Mouse (Mus musculus): Measurements from ENCODE around the gene Lypd5. TPM values are rescaled to one million over a fixed set of nuclear protein-coding genes. Genes with fewer than 3 reads are reported as not detected.

The Lypd5 gene
- polyA plus RNA-seq, 1 experiment, result not detected

GRCm38 (mm10) chr7:24326273-24327135, 22.5 kb upstream of the Lypd5 start:
- TF ChIP-seq FLI1 (IDR thresholded peaks at IDR 0.05; ENCODE audit: low read length), result no peak
- TF ChIP-seq GATA1 (IDR thresholded peaks at IDR 0.05; ENCODE audit: borderline replicate concordance, low read length), result no peak
- Histone ChIP-seq H3K27me3 (replicated peaks) (peaks cover 27% of the 10 kb centered on the region), H3K36me3 (replicated peaks; ENCODE audit: low read length) (no peaks in the 10 kb centered on the region), H3K4me1 (no peaks in the 10 kb centered on the region; the same call in 1 of the 2 replicates), H3K4me3 (replicated peaks) (no peak overlapping the region), H3K9me3 (peaks cover 48% of the 10 kb centered on the region)

GRCm38 (mm10) chr7:24327281-24327975, 21.6 kb upstream of the Lypd5 start:
- TF ChIP-seq FLI1 (IDR thresholded peaks at IDR 0.05; ENCODE audit: low read length) (no peak), GATA1 (IDR thresholded peaks at IDR 0.05; ENCODE audit: borderline replicate concordance, low read length) (no peak)
- Histone ChIP-seq H3K4me1 (no peaks in the 10 kb centered on the region; the same call in 1 of the 2 replicates), H3K4me3 (replicated peaks) (no peak overlapping the region), H3K36me3 (replicated peaks; ENCODE audit: low read length) (no peaks in the 10 kb centered on the region), H3K27me3 (replicated peaks) (peaks cover 29% of the 10 kb centered on the region), H3K9me3 (peaks cover 43% of the 10 kb centered on the region)

DNA sequence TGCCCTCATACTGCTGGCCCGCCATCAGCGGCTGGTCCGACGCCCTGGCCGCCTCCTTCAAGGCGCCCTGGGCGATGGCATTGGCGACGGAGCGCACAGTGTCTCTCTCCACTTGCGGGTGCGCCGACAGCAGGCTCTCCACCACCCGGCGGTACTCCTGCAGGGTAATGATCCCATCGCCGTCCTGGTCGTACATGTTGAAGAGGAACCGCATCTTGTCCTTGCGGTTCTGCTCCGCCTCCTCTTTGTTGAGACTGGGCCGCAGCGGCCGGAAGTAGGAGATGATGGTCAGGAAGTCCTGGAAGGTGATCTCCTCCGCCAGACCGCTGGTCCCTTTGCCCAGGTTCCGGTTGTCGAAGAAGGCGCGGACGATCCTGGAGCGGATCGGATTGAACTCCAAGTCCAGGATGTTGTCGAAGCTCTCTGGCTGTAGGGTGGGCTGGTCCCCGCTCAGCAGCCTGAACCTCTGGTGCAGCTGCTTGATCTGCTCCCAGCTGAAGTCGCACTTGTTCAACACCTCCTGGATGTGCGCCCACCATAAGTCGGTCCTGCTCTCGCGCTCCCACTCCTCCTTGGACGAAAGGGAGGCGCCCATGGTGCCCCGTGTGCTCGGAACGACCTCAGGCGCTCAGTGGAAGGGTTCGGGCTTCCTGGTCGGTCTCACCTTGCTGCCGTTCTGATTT, 15.6 kb upstream of the Lypd5 start, which contains the start of gene Tescl:
Gene Tescl, minus strand, starts transcription at position 633 of the 683 bp plus-strand sequence.
- peaks cover 40% of the 10 kb centered on the region for H3K27me3 ChIP-seq (replicated peaks)
- peak within 1 kb of the TSS; percentile 77 for H3K4me3 ChIP-seq (replicated peaks)

GRCm38 (mm10) chr7:24335699-24336309, 13.2 kb upstream of the Lypd5 start:
- H3K4me3 ChIP-seq (replicated peaks), result no peak overlapping the region
- peaks cover 32% of the 10 kb centered on the region for H3K27me3 ChIP-seq (replicated peaks)
- no peaks in the 10 kb centered on the region for H3K36me3 ChIP-seq (replicated peaks; ENCODE audit: low read length)
- H3K9me3 ChIP-seq, result peaks cover 22% of the 10 kb centered on the region
- peaks cover 17% of the 10 kb centered on the region for H3K4me1 ChIP-seq
- TF ChIP-seq GATA1 (IDR thresholded peaks at IDR 0.05; ENCODE audit: borderline replicate concordance, low read length) (no peak), FLI1 (IDR thresholded peaks at IDR 0.05; ENCODE audit: low read length) (no peak)

More for the DNA sequence above, 15.6 kb upstream of the Lypd5 start, which contains the start of gene Tescl:
- Histone ChIP-seq H3K4me1 (peaks cover 17% of the 10 kb centered on the region), H3K36me3 (replicated peaks; ENCODE audit: low read length) (no peaks in the 10 kb centered on the region), H3K9me3 (peaks cover 13% of the 10 kb centered on the region)
- TF ChIP-seq FLI1 (IDR thresholded peaks at IDR 0.05; ENCODE audit: low read length) (no peak), GATA1 (IDR thresholded peaks at IDR 0.05; ENCODE audit: borderline replicate concordance, low read length) (no peak)

DNA sequence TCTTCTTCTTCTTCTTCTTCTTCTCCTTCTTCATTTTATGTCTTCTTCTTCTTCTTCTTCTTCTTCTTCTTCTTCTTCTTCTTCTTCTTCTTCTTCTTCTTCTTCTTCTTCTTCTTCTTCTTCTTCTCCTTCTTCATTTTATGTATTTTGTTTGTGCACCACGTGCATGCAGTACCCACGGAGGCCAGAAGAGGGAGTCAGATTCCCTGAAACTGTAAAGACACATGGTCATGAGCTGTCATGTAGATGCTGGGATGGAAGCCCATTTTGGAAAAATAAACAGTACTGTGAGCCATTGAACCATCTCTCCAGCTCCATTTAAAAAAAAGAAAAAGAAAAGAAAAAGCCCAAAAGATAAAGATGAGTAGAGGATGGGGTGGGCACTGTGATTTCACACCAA, 10.8 kb upstream of the Lypd5 start:
- TF ChIP-seq GATA1 (IDR thresholded peaks at IDR 0.05; ENCODE audit: borderline replicate concordance, low read length) (no peak), FLI1 (IDR thresholded peaks at IDR 0.05; ENCODE audit: low read length) (no peak)

GRCm38 (mm10) chr7:24343701-24344272, 5.2 kb upstream of the Lypd5 start:
- TF ChIP-seq GATA1 (IDR thresholded peaks at IDR 0.05; ENCODE audit: borderline replicate concordance, low read length), result no peak
- TF ChIP-seq FLI1 (IDR thresholded peaks at IDR 0.05; ENCODE audit: low read length), result no peak
- H3K27me3 ChIP-seq (replicated peaks), result peaks cover 13% of the 10 kb centered on the region
- H3K9me3 ChIP-seq, result peaks cover 12% of the 10 kb centered on the region
- H3K4me3 ChIP-seq (replicated peaks), result no peak overlapping the region
- no peaks in the 10 kb centered on the region for H3K36me3 ChIP-seq (replicated peaks; ENCODE audit: low read length)
- no peaks in the 10 kb centered on the region for H3K4me1 ChIP-seq

More for the DNA sequence above, 10.8 kb upstream of the Lypd5 start:
- H3K4me3 ChIP-seq (replicated peaks), result no peak overlapping the region
- peaks cover 14% of the 10 kb centered on the region for H3K9me3 ChIP-seq
- peaks cover 15% of the 10 kb centered on the region for H3K4me1 ChIP-seq
- peaks cover 21% of the 10 kb centered on the region for H3K27me3 ChIP-seq (replicated peaks)
- H3K36me3 ChIP-seq (replicated peaks; ENCODE audit: low read length), result no peaks in the 10 kb centered on the region

- peaks cover 26% of the 10 kb centered on the region for H3K27me3 ChIP-seq (replicated peaks)
- H3K4me1 ChIP-seq, result no peaks in the 10 kb centered on the region
- H3K4me3 ChIP-seq (replicated peaks), result no peak overlapping the region
- H3K9me3 ChIP-seq, result peaks cover 5% of the 10 kb centered on the region; the same call in 1 of the 2 replicates
- H3K36me3 ChIP-seq (replicated peaks; ENCODE audit: low read length), result no peaks in the 10 kb centered on the region
- TF ChIP-seq FLI1 (IDR thresholded peaks at IDR 0.05; ENCODE audit: low read length) (no peak), GATA1 (IDR thresholded peaks at IDR 0.05; ENCODE audit: borderline replicate concordance, low read length) (no peak)
Observed at GRCm38 (mm10) chr7:24346444-24346843, 2.6 kb upstream of the Lypd5 start.

GRCm38 (mm10) chr7:24355646-24356045, 6.7 kb downstream of the Lypd5 start:
- Histone ChIP-seq H3K4me1 (peaks cover 3% of the 10 kb centered on the region; the same call in 1 of the 2 replicates), H3K9me3 (peaks cover 28% of the 10 kb centered on the region), H3K4me3 (replicated peaks) (no peak overlapping the region), H3K27me3 (replicated peaks) (peaks cover 29% of the 10 kb centered on the region), H3K36me3 (replicated peaks; ENCODE audit: low read length) (no peaks in the 10 kb centered on the region)
- no peak for TF ChIP-seq FLI1 (IDR thresholded peaks at IDR 0.05; ENCODE audit: low read length)
- TF ChIP-seq GATA1 (IDR thresholded peaks at IDR 0.05; ENCODE audit: borderline replicate concordance, low read length), result no peak

DNA sequence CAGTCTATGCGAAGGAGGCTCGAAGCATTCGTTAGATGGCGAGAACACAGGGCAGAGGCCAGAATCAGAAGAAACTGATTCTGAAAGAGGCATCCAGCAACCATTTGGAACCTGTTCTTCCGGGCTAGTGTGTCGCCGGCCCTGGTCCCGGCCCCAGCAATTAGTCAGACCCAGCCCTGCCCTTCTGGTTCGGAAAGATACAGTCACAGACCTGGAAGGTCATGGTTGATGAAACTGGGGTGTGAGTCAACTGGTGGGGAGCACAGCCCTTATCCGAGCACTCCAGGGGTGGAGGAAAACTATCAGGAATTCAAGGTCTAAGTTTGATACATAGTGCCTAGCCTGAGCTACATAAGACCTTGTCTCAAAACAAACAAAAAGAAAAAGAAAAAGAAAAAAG, 7.1 kb downstream of the Lypd5 start:
- Histone ChIP-seq H3K27me3 (replicated peaks) (peaks cover 27% of the 10 kb centered on the region), H3K4me3 (replicated peaks) (no peak overlapping the region), H3K4me1 (peaks cover 3% of the 10 kb centered on the region; the same call in 1 of the 2 replicates), H3K36me3 (replicated peaks; ENCODE audit: low read length) (no peaks in the 10 kb centered on the region), H3K9me3 (peaks cover 32% of the 10 kb centered on the region)
- TF ChIP-seq FLI1 (IDR thresholded peaks at IDR 0.05; ENCODE audit: low read length) (no peak), GATA1 (IDR thresholded peaks at IDR 0.05; ENCODE audit: borderline replicate concordance, low read length) (no peak)
